Mouse (Mus musculus): Measurements from ENCODE around the gene Prune2. TPM values are rescaled to one million over a fixed set of nuclear protein-coding genes. Genes with fewer than 3 reads are reported as not detected.

Prune2 gene
- total RNA-seq, 2 experiments from 2014 or later: 20.6 to 20.7 TPM

- DNase-seq: no peak
These were observed 38.3 kb downstream of the Prune2 start for GRCm38 (mm10) chr19:16994260-16994659.

DNA sequence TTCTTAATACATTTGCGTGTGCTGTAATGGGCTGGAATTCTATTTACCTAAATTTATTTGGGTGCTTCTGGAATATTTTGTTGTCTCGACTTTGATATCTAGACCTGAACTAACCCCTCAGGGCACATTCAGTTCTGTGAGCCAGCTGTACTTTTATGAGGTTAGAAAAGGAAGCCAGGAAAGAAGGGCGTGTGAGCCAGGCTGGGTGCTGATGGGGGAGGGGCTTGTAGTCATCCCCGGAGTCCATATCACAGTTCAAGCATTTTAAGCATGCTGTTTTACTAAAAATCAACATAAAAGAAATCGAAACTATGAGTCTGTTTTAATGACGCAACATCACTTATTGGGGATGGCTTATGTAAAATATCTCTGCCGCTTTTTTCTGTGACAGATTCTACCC is 42.0 kb downstream of the Prune2 start:
- DNase-seq: no peak
- intact Hi-C loops (cut with DNase I): no loop called here

More at GRCm38 (mm10) chr19:16994260-16994659, 38.3 kb downstream of the Prune2 start:
- intact Hi-C loops (cut with DNase I): no loop called here

GRCm38 (mm10) chr19:17006220-17006907 is 50.4 kb downstream of the Prune2 start:
- DNase-seq: no peak
- intact Hi-C loops (cut with DNase I): no loop called here

DNA sequence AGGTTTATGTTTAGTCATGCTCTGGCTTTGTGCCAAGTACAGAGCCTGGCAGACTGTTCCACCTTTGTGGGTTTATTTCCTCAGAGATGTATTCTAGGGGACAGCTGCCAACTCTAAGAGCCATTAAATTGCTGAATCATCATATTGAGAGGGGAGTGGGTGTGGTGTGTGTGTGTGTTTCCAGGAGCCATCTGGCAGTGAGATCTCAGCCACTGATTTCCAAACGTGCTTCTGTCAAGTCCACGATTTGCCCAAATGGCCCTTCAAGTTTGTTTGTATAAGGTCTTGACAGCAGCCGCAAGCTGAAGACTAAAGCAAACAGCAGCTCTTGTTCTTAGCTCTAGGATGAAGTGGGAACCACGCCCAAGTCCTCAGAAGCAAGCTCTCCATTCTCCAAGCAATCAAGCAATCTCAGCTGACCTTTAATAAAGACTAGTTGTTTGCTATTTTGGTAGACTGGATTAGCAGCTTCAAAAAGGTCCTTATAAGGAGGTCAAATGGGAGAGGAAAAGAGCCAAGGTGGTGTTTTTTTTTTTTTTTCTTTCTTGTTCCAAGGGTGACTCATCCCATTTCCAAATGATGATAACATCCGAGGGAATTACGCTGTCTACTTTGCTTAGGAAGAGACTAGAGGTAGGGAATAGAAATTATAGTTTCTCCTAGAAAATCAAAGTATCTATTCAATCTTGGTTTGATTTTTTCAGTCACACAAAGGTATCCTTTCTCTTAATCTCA is 55.5 kb downstream of the Prune2 start:
- intact Hi-C loops (cut with DNase I): no loop called here
- DNase-seq: peak; percentile 35

- intact Hi-C loops (cut with DNase I): no loop called here
- DNase-seq: no peak
These were observed 57.2 kb downstream of the Prune2 start for GRCm38 (mm10) chr19:17013085-17013484.

GRCm38 (mm10) chr19:17014337-17015124 is 58.6 kb downstream of the Prune2 start:
- intact Hi-C loops (cut with DNase I): no loop called here
- DNase-seq: no peak

DNA sequence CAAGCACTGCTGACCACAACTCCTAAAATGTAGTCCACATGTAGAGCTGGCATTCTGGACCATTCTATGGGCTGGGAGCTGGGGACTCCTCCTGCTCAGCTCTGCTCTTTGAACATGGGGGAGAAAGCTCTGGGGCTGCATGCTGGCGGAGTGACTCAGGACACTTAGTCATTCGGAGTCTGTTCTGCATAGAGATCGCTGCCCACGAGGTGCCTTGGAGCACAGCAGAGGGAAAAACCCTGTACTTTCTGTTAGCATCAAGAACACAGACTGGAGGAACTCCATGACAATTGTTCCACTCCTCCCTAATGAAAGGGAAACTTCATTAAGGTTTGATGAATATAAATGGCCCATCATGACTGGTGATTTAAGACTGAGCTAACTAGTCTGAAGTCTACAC is 68.8 kb downstream of the Prune2 start:
- no peak for DNase-seq
- intact Hi-C loops (cut with DNase I): loop anchor here (10.0 kb wide), 1 partner anchor 120 kb away; no protein-coding TSS in a partner anchor

DNA sequence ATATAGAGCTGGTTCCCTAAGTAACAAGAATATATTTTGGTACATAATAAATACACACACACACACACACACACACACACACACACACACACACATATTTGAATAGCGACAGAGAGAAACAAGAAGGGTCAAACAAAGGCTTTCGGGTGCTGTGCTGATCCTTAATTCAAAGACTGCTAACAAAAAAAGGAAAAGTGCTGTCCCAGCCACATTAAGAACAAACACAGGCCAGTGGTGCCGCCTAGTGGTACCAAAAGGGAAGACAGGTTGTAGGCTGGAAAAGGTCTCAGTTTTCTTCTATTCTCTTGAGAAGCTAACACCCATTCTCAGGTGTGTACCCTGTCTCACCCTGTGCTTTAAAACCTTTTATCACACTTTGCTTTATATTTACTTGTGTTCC is 74.4 kb downstream of the Prune2 start:
- intact Hi-C loops (cut with DNase I): no loop called here
- peak; percentile 56 for DNase-seq

- intact Hi-C loops (cut with DNase I): no loop called here
- no peak for DNase-seq
These were observed 76.4 kb downstream of the Prune2 start for GRCm38 (mm10) chr19:17032314-17032713.

- intact Hi-C loops (cut with DNase I): no loop called here
- no peak for DNase-seq
These were observed 91.0 kb downstream of the Prune2 start for GRCm38 (mm10) chr19:17046961-17047360.

- DNase-seq: no peak
- intact Hi-C loops (cut with DNase I): no loop called here
These were observed 100.0 kb downstream of the Prune2 start for GRCm38 (mm10) chr19:17055892-17056291.

GRCm38 (mm10) chr19:17060106-17060505 is 104.2 kb downstream of the Prune2 start:
- DNase-seq: no peak
- intact Hi-C loops (cut with DNase I): no loop called here

DNA sequence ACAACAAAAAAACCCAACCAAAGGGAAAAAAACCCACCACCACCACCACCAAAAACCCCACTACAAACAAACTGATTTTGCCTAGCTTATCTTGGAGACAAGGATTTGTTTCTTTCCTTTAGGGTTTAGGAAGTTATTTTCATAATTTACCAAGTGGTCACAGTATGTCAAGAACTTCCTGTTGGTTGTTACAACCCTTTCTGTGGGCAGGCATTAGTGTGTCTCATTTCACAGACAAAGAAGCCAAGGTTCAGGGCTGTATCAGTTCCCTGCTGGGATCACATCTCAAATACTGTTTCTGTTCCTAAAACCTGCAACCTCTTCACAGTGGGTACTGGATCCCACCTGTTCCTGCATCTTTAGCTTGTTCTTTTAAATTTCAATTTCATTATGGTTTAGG is 108.5 kb downstream of the Prune2 start:
- DNase-seq: no peak
- intact Hi-C loops (cut with DNase I): no loop called here

DNA sequence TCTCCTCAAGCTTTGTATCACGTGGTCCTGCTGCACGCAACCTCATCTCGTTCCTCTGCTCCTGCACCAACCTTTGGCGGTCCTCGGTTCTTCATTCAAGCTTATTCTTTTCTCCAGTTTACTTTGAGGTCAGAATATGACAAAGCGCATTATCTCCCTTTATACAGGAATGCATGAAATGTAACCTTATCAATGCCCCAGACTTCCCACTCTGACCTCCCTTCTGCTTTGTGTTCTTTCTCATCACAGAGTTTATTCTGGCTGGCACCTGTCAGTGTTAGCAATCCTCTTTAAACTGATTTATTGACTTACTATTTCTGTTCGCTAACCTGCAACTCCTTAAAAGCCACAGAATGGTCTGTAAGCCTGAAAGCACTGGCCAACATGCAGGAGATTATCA is 113.1 kb downstream of the Prune2 start:
- intact Hi-C loops (cut with DNase I): no loop called here
- no peak for DNase-seq

- intact Hi-C loops (cut with DNase I): no loop called here
- DNase-seq: no peak
These were observed 115.3 kb downstream of the Prune2 start for GRCm38 (mm10) chr19:17071205-17071604.

DNA sequence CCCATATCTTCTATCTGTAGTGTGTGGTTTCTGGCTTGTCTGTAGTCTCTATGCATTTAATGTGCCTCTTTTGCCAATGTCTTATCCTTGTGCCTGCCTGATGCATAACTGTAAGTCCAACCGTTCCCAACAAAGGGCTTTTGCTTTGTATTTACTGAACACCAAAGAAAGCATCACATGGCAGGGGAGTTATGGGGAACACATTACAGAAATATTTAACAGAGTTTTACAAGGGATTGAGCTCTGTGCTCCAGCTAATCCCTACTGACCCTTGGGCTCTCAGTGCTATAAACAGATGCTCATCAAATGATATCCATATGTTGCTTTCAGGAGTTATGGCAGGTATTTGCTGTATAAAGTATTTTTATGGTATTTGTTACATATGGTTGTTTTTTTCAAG is 116.3 kb downstream of the Prune2 start:
- DNase-seq: no peak
- intact Hi-C loops (cut with DNase I): no loop called here

- peak; percentile 17 for DNase-seq
- intact Hi-C loops (cut with DNase I): no loop called here
These were observed 122.9 kb downstream of the Prune2 start for GRCm38 (mm10) chr19:17078643-17079316.

DNA sequence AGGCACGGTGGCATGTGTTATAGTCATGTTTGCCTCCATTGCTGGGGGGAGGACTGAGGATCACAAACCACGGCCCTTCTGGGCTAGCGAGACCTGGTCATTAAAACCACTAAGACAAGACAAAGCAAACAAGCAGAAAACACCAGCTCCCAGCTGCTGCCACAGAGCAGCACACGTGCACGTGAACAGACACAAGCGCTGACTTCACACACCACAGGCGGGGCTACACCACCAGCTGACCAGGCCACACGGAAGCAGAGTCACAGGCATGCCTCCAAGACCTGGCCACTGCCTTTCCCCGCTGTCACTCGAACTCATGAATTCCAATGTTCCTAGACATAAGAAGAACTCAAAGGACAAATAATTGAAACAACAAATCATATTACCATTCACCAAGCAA is 125.5 kb downstream of the Prune2 start:
- intact Hi-C loops (cut with DNase I): no loop called here
- no peak for DNase-seq

DNA sequence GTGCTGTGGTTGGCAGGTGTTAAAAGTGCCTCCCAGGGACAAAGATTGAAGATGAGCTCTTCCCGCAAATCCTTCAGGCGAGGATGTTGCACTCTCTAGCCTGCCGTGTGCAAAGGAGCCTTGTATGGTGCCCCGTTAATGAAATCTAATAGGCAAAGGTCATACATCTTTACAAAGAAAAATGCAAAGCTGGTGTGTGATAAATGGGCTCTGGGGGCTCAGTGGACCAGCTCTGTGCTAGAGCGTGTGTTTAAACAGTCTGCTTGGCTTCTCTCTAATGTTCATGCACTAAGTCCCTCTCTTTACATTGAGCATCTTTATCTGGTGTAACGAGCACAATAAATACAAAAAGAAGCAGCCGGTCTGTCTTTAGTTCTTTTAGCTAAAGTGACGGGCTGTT is 138.1 kb downstream of the Prune2 start:
- intact Hi-C loops (cut with DNase I): no loop called here

DNA sequence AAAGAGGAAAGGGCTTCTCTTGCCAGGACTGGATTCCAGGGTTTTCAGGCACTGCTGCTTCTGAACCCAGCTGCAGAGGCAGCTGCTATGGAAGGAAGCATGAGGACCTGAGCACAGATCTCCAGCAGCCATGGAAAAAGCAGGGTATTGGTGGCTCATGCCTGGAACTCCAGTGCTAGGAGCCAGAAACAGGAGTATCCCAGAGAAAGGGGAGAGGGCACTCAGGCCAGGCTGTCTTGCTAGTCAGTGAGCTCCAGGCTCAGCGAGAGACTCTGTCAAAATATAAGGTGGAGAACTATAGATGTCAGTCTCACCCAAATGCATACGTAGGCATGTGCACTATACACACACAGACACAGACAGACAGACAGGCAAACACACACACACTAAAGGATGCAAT is 140.4 kb downstream of the Prune2 start:
- intact Hi-C loops (cut with DNase I): no loop called here
- DNase-seq: no peak

More for the DNA sequence above, 138.1 kb downstream of the Prune2 start:
- no peak for DNase-seq

GRCm38 (mm10) chr19:17097210-17097609 is 141.3 kb downstream of the Prune2 start:
- DNase-seq: no peak
- intact Hi-C loops (cut with DNase I): no loop called here

Measured in left cerebral cortex, postnatal 4 days (tissue).